Mouse (Mus musculus) testis, adult 2 months (tissue): ENCODE results near the gene Grin3b. TPM values are rescaled to one million over a fixed set of nuclear protein-coding genes. Genes with fewer than 3 reads are reported as not detected.

Experiments
- H3K27ac ChIP-seq: fragments of 200-500 bp; 2 replicates; pipeline ENCODE4 v1.5.1; 2012; ENCODE audit warnings: low read depth, low read length; ENCODE audit not compliant: control insufficient read depth, insufficient read depth
- H3K27me3 ChIP-seq: fragments of 200-500 bp; 2 replicates; pipeline ENCODE4 v1.6.1; 2012; ENCODE audit warnings: mild to moderate bottlenecking, low read length, moderate library complexity; ENCODE audit not compliant: control insufficient read depth, insufficient read depth
- H3K36me3 ChIP-seq: fragments of 200-500 bp; 2 replicates; pipeline ENCODE4 v1.6.1; 2012; ENCODE audit warnings: mild to moderate bottlenecking, low read length; ENCODE audit not compliant: control insufficient read depth, insufficient read depth
- H3K4me1 ChIP-seq: fragments of 200-500 bp; 2 replicates; pipeline ENCODE4 v1.6.1; 2012; ENCODE audit warnings: low read length; ENCODE audit not compliant: control insufficient read depth, insufficient read depth
- H3K4me3 ChIP-seq: fragments of 200-500 bp; 2 replicates; pipeline ENCODE4 v1.5.1; 2012; ENCODE audit warnings: low read depth, mild to moderate bottlenecking, low read length, moderate library complexity, mixed read lengths; ENCODE audit not compliant: control insufficient read depth
- CTCF ChIP-seq: fragments of 200-500 bp; IDR thresholded peaks from 2 replicates; pipeline ENCODE4 v1.5.1; 2012; ENCODE audit warnings: low read depth, mild to moderate bottlenecking, inconsistent platforms, low read length, moderate library complexity; ENCODE audit not compliant: control insufficient read depth, insufficient read depth, insufficient replicate concordance
- POLR2A ChIP-seq: fragments of 200-500 bp; IDR thresholded peaks from 2 replicates; pipeline ENCODE4 v1.6.1; 2012; ENCODE audit warnings: low read depth, mild to moderate bottlenecking, inconsistent platforms, low read length, moderate library complexity; ENCODE audit not compliant: control insufficient read depth
- polyA plus RNA-seq: library from polyadenylated mRNA; depleted of rRNA; stranded (reverse); fragments of >200 nt; gene quantifications from 2 replicates; pipeline ENCODE4 v1.2.3, GENCODE M21; 2012; rRNA removed

Gene Grin3b
- 17.4 and 18.9 TPM in 2 replicates for polyA plus RNA-seq

GRCm38 (mm10) chr10:79970415-79971182 lies at the start of gene Grin3b:
Grin3b (plus strand) TSS chr10:79970715.
- Histone ChIP-seq H3K27ac (no peak within 1 kb of the TSS), H3K4me3 (peak within 1 kb of the TSS; percentile 25), H3K27me3 (no peaks in the 10 kb centered on the region), H3K36me3 (no peaks in the 10 kb centered on the region), H3K4me1 (peaks cover 15% of the 10 kb centered on the region)
- TF ChIP-seq CTCF (no peak), POLR2A (no peak)

GRCm38 (mm10) chr10:79920958-79921535 lies 49.5 kb upstream of the Grin3b start, which contains the start of gene R3hdm4:
R3hdm4 (minus strand) TSS chr10:79921208.
- Histone ChIP-seq H3K36me3 (no peaks in the 10 kb centered on the region), H3K27ac (no peak within 1 kb of the TSS), H3K4me3 (no peak within 1 kb of the TSS; the same call in 1 of the 2 replicates), H3K4me1 (peaks cover 30% of the 10 kb centered on the region), H3K27me3 (no peaks in the 10 kb centered on the region)
- no peak for TF ChIP-seq CTCF
- TF ChIP-seq POLR2A = no peak

- H3K4me3 ChIP-seq = no peak overlapping the region
- no peaks in the 10 kb centered on the region for H3K36me3 ChIP-seq
- peaks cover 30% of the 10 kb centered on the region for H3K4me1 ChIP-seq
- TF ChIP-seq POLR2A (no peak), CTCF (no peak)
- H3K27me3 ChIP-seq = no peaks in the 10 kb centered on the region
- no peak overlapping the region for H3K27ac ChIP-seq
Measured at GRCm38 (mm10) chr10:79921572-79921971, 48.9 kb upstream of the Grin3b start.

- TF ChIP-seq POLR2A (no peak), CTCF (peak; percentile 100)
- no peak overlapping the region for H3K27ac ChIP-seq
- H3K4me3 ChIP-seq = peak overlapping the region; percentile 74
- H3K27me3 ChIP-seq = no peaks in the 10 kb centered on the region
- H3K4me1 ChIP-seq = peaks cover 31% of the 10 kb centered on the region
- H3K36me3 ChIP-seq = no peaks in the 10 kb centered on the region
Measured at GRCm38 (mm10) chr10:79924998-79925784, 45.3 kb upstream of the Grin3b start.

- Histone ChIP-seq H3K27me3 (no peaks in the 10 kb centered on the region), H3K4me3 (peak overlapping the region; percentile 78), H3K36me3 (no peaks in the 10 kb centered on the region), H3K27ac (peak overlapping the region; percentile 88), H3K4me1 (peaks cover 26% of the 10 kb centered on the region)
- TF ChIP-seq POLR2A = no peak
- no peak for TF ChIP-seq CTCF
Measured at GRCm38 (mm10) chr10:79925785-79926490, 44.6 kb upstream of the Grin3b start.

GRCm38 (mm10) chr10:79926491-79927323 lies 43.8 kb upstream of the Grin3b start, which contains the start of gene Arid3a:
Arid3a (plus strand) TSS chr10:79927043.
- peak within 1 kb of the TSS; percentile 88 for H3K27ac ChIP-seq
- no peaks in the 10 kb centered on the region for H3K36me3 ChIP-seq

More at GRCm38 (mm10) chr10:79926491-79927323, 43.8 kb upstream of the Grin3b start, which contains the start of gene Arid3a:
- peak within 1 kb of the TSS; percentile 78 for H3K4me3 ChIP-seq
- TF ChIP-seq POLR2A (peak; percentile 19), CTCF (no peak)
- H3K27me3 ChIP-seq = no peaks in the 10 kb centered on the region
- peaks cover 26% of the 10 kb centered on the region for H3K4me1 ChIP-seq
